Mouse (Mus musculus): ENCODE measurements around the gene Fbxl19.
"Not testable (repeated sequence)": the region's sequence is repeated elsewhere in the genome, so short reads cannot be mapped to it uniquely, and the experiment has no call there.

Fbxl19 gene

DNA sequence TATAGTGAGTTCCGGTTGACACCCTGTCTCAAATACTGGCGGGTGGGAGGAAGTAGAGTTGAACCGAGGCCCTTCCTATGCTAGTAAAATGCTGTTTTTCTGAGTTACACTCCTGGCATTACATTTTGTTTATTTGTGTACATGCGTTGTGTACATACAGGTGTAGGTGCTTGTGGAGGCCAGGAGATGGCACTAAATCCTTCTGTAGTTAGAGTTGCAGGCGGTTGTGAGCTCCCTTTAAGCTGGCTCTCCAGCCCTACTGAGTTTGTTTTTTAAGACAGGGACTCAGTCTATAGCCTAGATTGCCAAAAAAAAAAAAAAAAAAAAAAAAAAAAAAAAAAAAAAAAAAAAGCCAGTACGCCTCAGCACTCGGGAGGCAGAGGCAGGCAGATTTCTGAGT lies 16.4 kb upstream of the Fbxl19 start:
- DNase-seq (ENCODE audit: low read depth, low spot score): no peak

DNA sequence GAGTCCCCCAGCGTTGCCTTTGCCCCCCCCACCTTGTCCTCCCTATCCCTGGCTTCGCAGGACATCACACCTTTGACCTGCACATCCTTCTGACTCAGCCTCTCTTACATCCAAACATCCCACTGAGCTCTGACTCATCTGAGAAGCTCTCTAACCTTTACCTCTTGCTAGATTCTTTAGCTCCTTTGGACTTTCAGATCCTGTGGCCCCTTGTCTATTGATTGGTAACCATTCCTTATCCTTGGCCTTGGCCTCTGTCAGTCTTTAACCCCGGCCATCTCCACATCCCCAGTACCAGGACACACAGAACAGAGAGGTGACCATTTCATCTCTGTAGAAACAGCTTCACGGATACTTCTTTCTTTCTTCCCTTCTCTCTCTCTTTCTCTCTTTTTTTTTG lies 14.2 kb upstream of the Fbxl19 start:
- no peak for DNase-seq (ENCODE audit: low read depth, low spot score)

GRCm38 (mm10) chr7:127732066-127732465 lies 12.3 kb upstream of the Fbxl19 start, which contains the start of gene Ctf2:
TSS of gene Ctf2 (minus strand) at chr7:127732166.
- not testable (repeated sequence) for DNase-seq (ENCODE audit: low read depth, low spot score)

- peak; percentile 93 for DNase-seq (ENCODE audit: low read depth, low spot score)
These were observed 908 bp downstream of the Fbxl19 start for GRCm38 (mm10) chr7:127745251-127745651.

DNA sequence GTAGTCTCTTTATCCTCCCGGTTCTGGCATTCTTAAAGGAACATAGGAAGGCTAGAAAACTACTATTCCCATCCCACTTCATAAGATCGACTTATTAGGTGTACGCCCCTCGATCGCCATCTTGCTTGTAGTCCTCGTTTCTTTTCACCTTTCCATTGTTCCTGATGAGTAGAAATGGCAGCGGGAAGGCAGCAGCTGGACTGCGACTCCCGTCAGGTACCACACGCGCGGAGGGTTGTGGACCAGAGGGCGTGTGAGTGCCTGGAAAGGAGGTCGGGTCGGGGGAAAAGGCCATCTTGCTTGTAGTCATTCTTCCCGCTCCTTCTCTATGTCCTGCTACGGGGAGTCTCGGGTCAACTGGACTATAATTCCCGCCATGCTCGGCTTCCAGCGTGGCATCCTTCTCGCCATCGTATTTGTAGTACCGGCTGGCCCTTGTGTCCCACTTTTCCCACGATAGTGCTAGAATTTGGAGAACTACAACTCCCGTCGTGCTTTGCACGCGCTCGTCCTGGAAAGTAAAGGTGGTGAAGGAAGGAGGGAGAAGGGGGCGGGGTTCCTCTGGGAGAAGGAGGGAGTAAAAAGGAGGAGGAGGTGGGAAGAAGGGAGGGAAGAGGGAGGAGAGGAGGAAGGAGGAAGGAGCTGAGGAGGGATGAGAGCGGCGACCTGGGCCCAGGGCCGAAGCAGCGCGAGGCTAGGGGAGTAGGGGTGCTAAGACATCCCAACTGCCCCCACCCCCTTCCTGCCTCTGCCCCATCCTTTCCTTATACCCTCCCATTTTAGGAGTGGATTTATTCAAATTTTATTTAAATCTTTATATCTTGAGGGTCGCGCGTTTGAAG lies 1.5 kb downstream of the Fbxl19 start:
- peak; percentile 99 for DNase-seq (ENCODE audit: low read depth, low spot score)

- no peak for DNase-seq (ENCODE audit: low read depth, low spot score)
These were observed 2.5 kb downstream of the Fbxl19 start for GRCm38 (mm10) chr7:127746494-127747491.

- no peak for DNase-seq (ENCODE audit: low read depth, low spot score)
These were observed 3.4 kb downstream of the Fbxl19 start for GRCm38 (mm10) chr7:127747559-127748234.

GRCm38 (mm10) chr7:127748235-127748560 lies 3.9 kb downstream of the Fbxl19 start:
- no peak for DNase-seq (ENCODE audit: low read depth, low spot score)

- peak; percentile 76 for DNase-seq (ENCODE audit: low read depth, low spot score)
These were observed 6.1 kb downstream of the Fbxl19 start for GRCm38 (mm10) chr7:127750131-127751127.

- no peak for DNase-seq (ENCODE audit: low read depth, low spot score)
These were observed 7.3 kb downstream of the Fbxl19 start for GRCm38 (mm10) chr7:127751619-127752018.

GRCm38 (mm10) chr7:127752069-127752468 lies 7.7 kb downstream of the Fbxl19 start:
- DNase-seq (ENCODE audit: low read depth, low spot score): no peak

DNA sequence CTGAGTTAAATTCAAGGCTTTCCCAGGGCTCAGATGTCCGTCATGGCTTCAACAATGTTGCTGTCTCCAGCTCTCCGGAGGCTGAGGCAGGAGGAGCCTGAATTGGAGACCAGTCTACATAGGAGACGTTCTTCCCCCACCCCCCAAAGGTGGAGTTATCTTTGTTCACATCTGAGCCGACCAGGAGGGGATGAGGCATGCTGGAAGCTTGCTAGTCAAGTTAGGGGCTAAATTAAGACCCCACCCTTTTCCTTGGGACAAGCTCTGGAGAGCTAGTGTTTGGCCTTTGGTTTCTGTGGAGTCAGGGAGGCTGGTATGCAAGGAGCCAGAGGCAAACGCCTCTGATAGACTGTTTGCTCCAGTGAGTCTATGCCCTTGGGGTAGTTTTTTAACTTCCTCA lies 8.8 kb downstream of the Fbxl19 start:
- no peak for DNase-seq (ENCODE audit: low read depth, low spot score)

DNA sequence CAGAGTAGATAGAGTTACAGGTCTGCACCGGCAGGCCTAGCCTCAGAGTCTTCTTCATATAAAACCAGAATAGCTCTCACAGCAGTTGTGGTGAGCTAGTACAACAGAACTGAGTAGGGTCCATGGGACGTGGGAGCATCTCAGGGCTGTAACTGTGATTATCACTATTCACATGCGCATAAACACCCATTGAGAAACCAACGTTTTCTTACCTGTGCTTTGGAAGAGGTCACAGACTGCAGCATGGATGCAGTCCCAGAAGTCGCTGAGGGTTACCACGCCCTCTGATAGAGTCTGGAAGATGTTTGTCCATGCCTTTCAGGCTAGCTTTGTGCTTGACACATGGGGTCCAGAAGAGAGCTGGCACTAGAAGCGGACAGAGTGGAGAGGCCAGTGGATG lies 9.4 kb downstream of the Fbxl19 start:
- DNase-seq (ENCODE audit: low read depth, low spot score): no peak

- no peak for DNase-seq (ENCODE audit: low read depth, low spot score)
These were observed 15.4 kb downstream of the Fbxl19 start for GRCm38 (mm10) chr7:127759716-127760115.

DNA sequence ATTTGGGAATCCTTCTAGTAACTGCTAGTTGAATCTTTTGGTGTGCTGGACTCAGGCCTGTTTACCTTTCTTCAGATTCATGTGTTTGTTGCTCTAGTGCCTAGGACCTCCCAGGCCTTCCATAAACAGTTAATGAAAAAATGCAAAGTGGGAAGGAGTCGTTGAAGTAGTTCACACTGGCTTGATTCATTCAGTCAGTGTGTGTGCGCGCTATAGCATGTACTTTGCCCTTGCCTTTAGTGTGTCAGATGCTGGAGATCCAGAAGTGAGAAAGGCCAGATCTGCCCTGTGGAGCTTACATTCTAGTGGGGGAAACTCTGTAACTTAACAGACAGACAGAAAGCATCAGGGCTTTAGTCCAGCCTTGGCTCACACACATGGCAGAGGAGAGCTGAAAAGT lies 16.1 kb downstream of the Fbxl19 start:
- DNase-seq (ENCODE audit: low read depth, low spot score): no peak

DNA sequence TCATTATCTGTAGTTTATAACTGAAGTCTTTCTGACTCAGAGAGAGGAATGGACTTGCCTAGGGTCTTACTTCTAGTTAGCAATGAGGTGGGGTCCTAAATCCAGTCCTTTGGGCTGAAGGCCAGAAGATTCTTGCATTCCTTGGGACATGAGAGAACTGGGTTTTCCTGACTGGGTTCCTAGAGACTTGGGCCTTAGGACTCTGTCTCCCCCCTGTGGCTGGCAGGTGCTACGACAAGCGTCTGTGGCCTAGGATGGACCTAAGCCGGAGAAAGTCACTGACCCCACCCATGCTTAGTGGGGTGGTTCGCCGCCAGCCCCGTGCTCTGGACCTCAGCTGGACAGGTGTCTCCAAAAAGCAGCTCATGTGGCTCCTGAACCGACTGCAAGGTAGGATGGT lies 16.7 kb downstream of the Fbxl19 start:
- DNase-seq (ENCODE audit: low read depth, low spot score): no peak

GRCm38 (mm10) chr7:127763642-127764041 lies 19.3 kb downstream of the Fbxl19 start:
- DNase-seq (ENCODE audit: low read depth, low spot score): no peak

GRCm38 (mm10) chr7:127765756-127766155 lies 21.4 kb downstream of the Fbxl19 start:
- no peak for DNase-seq (ENCODE audit: low read depth, low spot score)

DNA sequence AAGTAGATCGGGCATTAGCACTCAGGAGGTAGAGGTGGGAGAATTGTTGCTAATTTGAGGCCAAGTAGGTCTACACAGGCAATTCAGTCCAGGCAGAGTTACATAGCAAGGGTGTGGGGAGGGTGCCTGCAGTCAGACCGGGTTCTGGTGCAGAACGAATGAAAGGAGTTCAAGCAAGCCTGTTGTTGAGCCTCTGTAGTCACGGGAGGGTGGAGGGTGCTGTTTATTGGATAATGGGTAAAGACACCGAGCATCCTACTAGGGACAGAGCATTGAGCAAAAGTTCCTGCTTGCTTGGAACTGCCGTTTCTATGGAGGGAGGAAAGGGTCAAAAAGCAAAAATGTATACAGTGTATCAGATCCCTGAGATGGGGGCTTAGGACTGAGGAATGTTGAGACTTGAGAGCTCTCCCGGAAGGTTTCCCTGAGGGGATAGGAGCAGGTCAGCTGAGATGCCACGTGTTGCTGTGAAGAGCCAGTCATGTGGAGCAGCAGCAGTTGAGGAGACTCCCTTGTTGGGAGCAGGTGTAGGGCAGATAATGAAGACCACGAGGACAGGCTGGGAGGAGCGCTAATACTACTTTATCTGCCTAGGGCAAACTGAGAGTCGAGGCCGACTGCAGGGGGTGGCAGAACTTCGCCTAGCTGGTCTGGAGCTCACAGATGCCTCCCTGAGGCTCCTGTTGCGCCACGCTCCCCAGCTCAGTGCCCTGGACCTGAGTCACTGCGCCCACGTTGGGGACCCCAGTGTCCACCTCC lies 22.7 kb downstream of the Fbxl19 start:
- no peak for DNase-seq (ENCODE audit: low read depth, low spot score)
